Mouse (Mus musculus) ES-E14 (cell line): Measurements from ENCODE around the gene Rpl19. TPM values are rescaled to one million over a fixed set of nuclear protein-coding genes. Genes with fewer than 3 reads are reported as not detected.
A peak's percentile ranks its signal among the peaks of the same experiment; 100 is the strongest.

Experiments
- DNase-seq: peaks from one replicate; pipeline ENCODE4 v3.0.0-alpha.2; 2013; ENCODE audit warnings: low read depth, low spot score
- H3K27ac ChIP-seq: 2 replicates; pipeline ENCODE4 v1.5.1; 2012; ENCODE audit warnings: low read depth, mild to moderate bottlenecking, low read length, moderate library complexity, mixed read lengths; ENCODE audit not compliant: poor library complexity, insufficient read depth, severe bottlenecking
- H3K36me3 ChIP-seq: 2 replicates; pipeline ENCODE4 v1.6.1; 2012; ENCODE audit warnings: mild to moderate bottlenecking, low read length, moderate library complexity, mixed read lengths; ENCODE audit not compliant: control insufficient read depth, poor library complexity, insufficient read depth, severe bottlenecking
- H3K4me1 ChIP-seq, 2 experiments: fragments of 150-350 bp in 1 of 2; sonication (generic) in 1 of 2; 2 replicates each; pipeline ENCODE4 v1.6.1; 2012; ENCODE audit warnings: low read length in 2 of 2, mild to moderate bottlenecking in 1 of 2, mixed read lengths in 1 of 2; ENCODE audit not compliant: control insufficient read depth in 2 of 2, insufficient read depth in 2 of 2, poor library complexity in 1 of 2
- H3K4me3 ChIP-seq, 2 experiments: fragments of 150-350 bp in 1 of 2; sonication (generic) in 1 of 2; 2 replicates each; pipeline ENCODE4 v1.5.1; 2012; ENCODE audit warnings: low read length in 2 of 2, low read depth in 1 of 2, mild to moderate bottlenecking in 1 of 2, mixed read lengths in 1 of 2; ENCODE audit not compliant: insufficient read depth in 1 of 2, poor library complexity in 1 of 2, severe bottlenecking in 1 of 2
- H3K9ac ChIP-seq: 2 replicates; pipeline ENCODE4 v1.6.1; 2012; ENCODE audit warnings: low read depth, mild to moderate bottlenecking, low read length, mixed read lengths; ENCODE audit not compliant: poor library complexity, insufficient read depth, severe bottlenecking
- H3K9me3 ChIP-seq: fragments of 150-350 bp; sonication (generic); 2 replicates; pipeline ENCODE4 v1.6.1; 2012; ENCODE audit warnings: low read depth, mild to moderate bottlenecking, low read length; ENCODE audit not compliant: control insufficient read depth, insufficient read depth
- CHD2 ChIP-seq: IDR thresholded peaks from 2 replicates; pipeline ENCODE4 v1.6.1; 2014; ENCODE audit warnings: mild to moderate bottlenecking, low read depth, low read length, inconsistent platforms
- HCFC1 ChIP-seq: IDR thresholded peaks from 2 replicates; pipeline ENCODE4 v1.6.1; 2012; ENCODE audit warnings: low read length, inconsistent platforms, borderline replicate concordance; ENCODE audit not compliant: insufficient read depth
- MAFK ChIP-seq: IDR thresholded peaks from 2 replicates; pipeline ENCODE4 v1.6.1; 2014; ENCODE audit warnings: mild to moderate bottlenecking, low read depth, low read length, inconsistent platforms; ENCODE audit not compliant: insufficient read depth
- ZC3H11A ChIP-seq: IDR thresholded peaks from 2 replicates; pipeline ENCODE4 v1.6.1; 2012; ENCODE audit warnings: low read depth, mild to moderate bottlenecking, inconsistent platforms, low read length, borderline replicate concordance
- ZNF384 ChIP-seq: IDR thresholded peaks from 2 replicates; pipeline ENCODE4 v1.6.1; 2012; ENCODE audit warnings: low read depth, low read length, inconsistent platforms
- in situ Hi-C, 2 experiments: fragments of 600-800 bp; cut with MboI; formaldehyde crosslinking; loops; one replicate each; pipeline ENCODE4 v1.15.1; 2025; ENCODE audit warnings: low sequenced_read_pairs in 2 of 2, inconsistent platforms in 1 of 2; ENCODE audit not compliant: unreplicated experiment in 2 of 2
- total RNA-seq: library from RNA; depleted of rRNA; stranded (reverse); fragments of 300-350 nt; gene quantifications from 2 replicates; pipeline ENCODE4 v1.2.3, GENCODE M21; 2012; rRNA removed

The Rpl19 gene
- 3,222 and 3,264 TPM in 2 replicates for total RNA-seq

- peaks cover 0 to 8% of the 10 kb centered on the region in 2 experiments; a peak in 2 of 4 replicates for H3K4me1 ChIP-seq
- peak; percentile 83 for DNase-seq
- H3K9me3 ChIP-seq = no peaks in the 10 kb centered on the region
- peak within 1 kb of the TSS; percentile 100 for H3K9ac ChIP-seq
- TF ChIP-seq CHD2 (peak; percentile 86), ZC3H11A (no peak), ZNF384 (no peak), HCFC1 (peak; percentile 69; the same call in 1 of the 2 replicates), MAFK (no peak)
- H3K36me3 ChIP-seq = peaks cover 33% of the 10 kb centered on the region
- H3K4me3 ChIP-seq = peak within 1 kb of the TSS; percentile 70 to 94
- in situ Hi-C loops = no loop called here
- peak within 1 kb of the TSS; percentile 87 for H3K27ac ChIP-seq
These were observed at the start of gene Rpl19 for GRCm38 (mm10) chr11:98026570-98027296. Gene Rpl19 (plus strand): TSS chr11:98026710.

GRCm38 (mm10) chr11:97977797-97978196 lies 48.7 kb upstream of the Rpl19 start:
- Histone ChIP-seq H3K9me3 (no peaks in the 10 kb centered on the region), H3K4me1 (peaks cover 17 to 21% of the 10 kb centered on the region in 2 experiments; a peak in 3 of 4 replicates), H3K36me3 (peaks cover 6% of the 10 kb centered on the region; the same call in 1 of the 2 replicates), H3K9ac (no peak overlapping the region), H3K4me3 (no peak overlapping the region), H3K27ac (no peak overlapping the region)
- in situ Hi-C loops = no loop called here
- TF ChIP-seq MAFK = no peak
- TF ChIP-seq ZNF384 = no peak
- TF ChIP-seq HCFC1 = no peak
- no peak for TF ChIP-seq ZC3H11A
- TF ChIP-seq CHD2 = no peak
- DNase-seq = no peak

GRCm38 (mm10) chr11:97978392-97978791 lies 48.1 kb upstream of the Rpl19 start:
- H3K9me3 ChIP-seq = no peaks in the 10 kb centered on the region
- H3K36me3 ChIP-seq = 0 out of 2 replicates have a peak, but pooled peaks cover under 1% of the 10 kb centered on the region
- no peak overlapping the region for H3K27ac ChIP-seq
- H3K4me3 ChIP-seq = no peak overlapping the region
- no peak for TF ChIP-seq CHD2
- TF ChIP-seq ZC3H11A = no peak
- no peak for TF ChIP-seq MAFK
- H3K9ac ChIP-seq = no peak overlapping the region; the same call in 1 of the 2 replicates
- DNase-seq = no peak
- peaks cover 17 to 27% of the 10 kb centered on the region in 2 experiments; a peak in 3 of 4 replicates for H3K4me1 ChIP-seq
- in situ Hi-C loops = no loop called here

GRCm38 (mm10) chr11:97979824-97980495 lies 46.5 kb upstream of the Rpl19 start:
- H3K36me3 ChIP-seq = no peaks in the 10 kb centered on the region
- H3K4me1 ChIP-seq = peaks cover 17 to 34% of the 10 kb centered on the region in 2 experiments; a peak in 3 of 4 replicates
- H3K4me3 ChIP-seq = peak overlapping the region; percentile 31 to 66; a peak in 3 of 4 replicates
- in situ Hi-C loops = no loop called here
- H3K27ac ChIP-seq = no peak overlapping the region
- no peak for TF ChIP-seq ZC3H11A
- no peak for DNase-seq
- no peaks in the 10 kb centered on the region for H3K9me3 ChIP-seq
- no peak overlapping the region for H3K9ac ChIP-seq
